ENCODE assay signal across 12 mouse cellular contexts in genomic region chr19:3926279-3926678, GRCm38 (mm10). TPM values are rescaled to one million over a fixed set of nuclear protein-coding genes. Genes with fewer than 3 reads are reported as not detected.
DNase-seq lines count a peak whose midpoint lies in the region; ATAC-seq lines count a peak whose summit lies in the region.
"Had no signal": no experiment of that assay in that cellular context is flagged by ENCODE, and none has a peak within 500 bp of the region (broad histone marks: within the 10 kb centered on the region; RNA-seq: fewer than 3 reads in every experiment).

No protein-coding gene starts in this region.

- no peaks in the 10 kb centered on the region for H3K27me3 ChIP-seq in liver, embryonic 13.5 days
- peaks cover 5% of the 10 kb centered on the region; the same call in 1 of the 2 replicates for H3K27me3 ChIP-seq in liver, embryonic 12.5 days (replicated peaks)
- H3K27me3 ChIP-seq: neural tube, embryonic 12.5 days had no signal

- ATAC-seq in liver, embryonic 13.5 days (ENCODE audit: low read depth): no peak
- ATAC-seq in liver, embryonic 12.5 days: no peak
- ATAC-seq: hindbrain, embryonic 16.5 days had no signal

- H3K27ac ChIP-seq in liver, embryonic 13.5 days: peak overlapping the region; percentile 18; the same call in 1 of the 2 replicates
- no peak overlapping the region for H3K27ac ChIP-seq in liver, embryonic 12.5 days
- H3K27ac ChIP-seq: forebrain, embryonic 10.5 days; neural tube, embryonic 12.5 days had no signal

- H3K9me3 ChIP-seq in liver, embryonic 13.5 days (replicated peaks): no peaks in the 10 kb centered on the region
- H3K9me3 ChIP-seq in liver, embryonic 12.5 days (replicated peaks): no peaks in the 10 kb centered on the region
- H3K9me3 ChIP-seq: forebrain, embryonic 10.5 days; neural tube, embryonic 12.5 days had no signal

- no peak overlapping the region for H3K4me2 ChIP-seq in liver, embryonic 13.5 days
- no peak overlapping the region for H3K4me2 ChIP-seq in liver, embryonic 12.5 days
- H3K4me2 ChIP-seq: neural tube, embryonic 12.5 days had no signal

- DNase-seq in cerebellum, adult 11-12 months: peak; percentile 76
- DNase-seq in cerebellum, postnatal 4 days (ENCODE audit: low spot score in 2 of 2): no peak
- no peak for DNase-seq in liver, embryonic 13.5 days
- peak; percentile 73 for DNase-seq in cerebellum, adult 9-11 months
- DNase-seq in lung, postnatal 14 days: peak; percentile 69
- no peak for DNase-seq in frontal cortex, postnatal 25 days (ENCODE audit: low spot score in 2 of 2)
- no peak for DNase-seq in layer of hippocampus, adult 11-12 months (ENCODE audit: low spot score)
- DNase-seq: right cerebral cortex, postnatal 25 days had no signal

- no peaks in the 10 kb centered on the region for H3K36me3 ChIP-seq in liver, embryonic 13.5 days
- no peaks in the 10 kb centered on the region for H3K36me3 ChIP-seq in liver, embryonic 12.5 days
- H3K36me3 ChIP-seq: forebrain, embryonic 10.5 days; neural tube, embryonic 12.5 days had no signal

- whole genome bisulfite sequencing in liver, embryonic 13.5 days (ENCODE audit: insufficient replicate concordance): 48% methylated on average over 3 of the region's 3 CpGs
- WGBS in liver, embryonic 12.5 days (ENCODE audit: insufficient replicate concordance): 52% methylated on average over 3 of the region's 3 CpGs

- no peak overlapping the region for H3K4me3 ChIP-seq in liver, embryonic 13.5 days (replicated peaks)
- no peak overlapping the region for H3K4me3 ChIP-seq in liver, embryonic 12.5 days
- H3K4me3 ChIP-seq: forebrain, embryonic 10.5 days; neural tube, embryonic 12.5 days had no signal

- peaks cover 37% of the 10 kb centered on the region for H3K4me1 ChIP-seq in liver, embryonic 13.5 days (replicated peaks)
- H3K4me1 ChIP-seq in liver, embryonic 12.5 days: peaks cover 49% of the 10 kb centered on the region

- H3K9ac ChIP-seq in liver, embryonic 13.5 days: no peak overlapping the region
- H3K9ac ChIP-seq in liver, embryonic 12.5 days: no peak overlapping the region
- H3K9ac ChIP-seq: neural tube, embryonic 12.5 days had no signal

RNA-seq across cellular contexts. Expression of gene Aldh3b1, which starts 3.3 kb away (rescaled TPM):
- 3.3 and 3.7 TPM in 2 replicates for polyA plus RNA-seq in liver, embryonic 13.5 days (2015; fragmentation: Nextera tagmentation; extraction: Ambion mirVana)
- 1.8 and 1.9 TPM in 2 replicates for polyA plus RNA-seq in liver, embryonic 12.5 days (2016; fragmentation: Nextera tagmentation; extraction: Ambion mirVana)

RNA-seq across cellular contexts. Expression of gene Unc93b1, which starts 8.7 kb away (rescaled TPM):
- 17.6 and 18.3 TPM in 2 replicates for polyA plus RNA-seq in liver, embryonic 13.5 days (2015; fragmentation: Nextera tagmentation; extraction: Ambion mirVana)
- 14.3 and 15.3 TPM in 2 replicates for polyA plus RNA-seq in liver, embryonic 12.5 days (2016; fragmentation: Nextera tagmentation; extraction: Ambion mirVana)

RNA-seq across cellular contexts. Expression of gene Ndufs8, which starts 13.7 kb away (rescaled TPM):
- 189 and 217 TPM in 2 replicates for polyA plus RNA-seq in liver, embryonic 13.5 days (2015; fragmentation: Nextera tagmentation; extraction: Ambion mirVana)
- 197 and 218 TPM in 2 replicates for polyA plus RNA-seq in liver, embryonic 12.5 days (2016; fragmentation: Nextera tagmentation; extraction: Ambion mirVana)

RNA-seq across cellular contexts. Expression of gene Tcirg1, which starts 19.3 kb away (rescaled TPM):
- polyA plus RNA-seq in liver, embryonic 13.5 days (2015; fragmentation: Nextera tagmentation; extraction: Ambion mirVana): 18.0 and 18.8 TPM in 2 replicates
- 24.7 and 26.1 TPM in 2 replicates for polyA plus RNA-seq in liver, embryonic 12.5 days (2016; fragmentation: Nextera tagmentation; extraction: Ambion mirVana)

RNA-seq across cellular contexts. Expression of gene Aldh3b3, which starts 32.2 kb away (rescaled TPM):
- not detected in 2 replicates for polyA plus RNA-seq in liver, embryonic 13.5 days (2015; fragmentation: Nextera tagmentation; extraction: Ambion mirVana)
- 0.04 TPM in 1 of 2 replicates, not detected in the other for polyA plus RNA-seq in liver, embryonic 12.5 days (2016; fragmentation: Nextera tagmentation; extraction: Ambion mirVana)
- polyA plus RNA-seq: forebrain, embryonic 10.5 days; hindbrain, embryonic 16.5 days; neural tube, embryonic 12.5 days had no signal

Comparison
In these comparisons a context has a peak if more than half of its experiments do, and no peak if none do; other contexts are left out.
1. DNase-seq: peak in cerebellum, adult 11-12 months (single experiment), cerebellum, adult 9-11 months (single experiment) and lung, postnatal 14 days (single experiment); none in cerebellum, postnatal 4 days (0 of 2), liver, embryonic 13.5 days (single experiment), frontal cortex, postnatal 25 days (0 of 2) and layer of hippocampus, adult 11-12 months (single experiment).